Mouse (Mus musculus) hindbrain, embryonic 16.5 days (tissue): ENCODE measurements at regions not wholly inside any gene's neighbourhood (a gene's known extent, or its start where the extent isn't known, plus 50 kb on each side); places are given as distances from the start of the nearest gene placed in this dataset.
A peak's percentile ranks its signal among the peaks of the same experiment; 100 is the strongest.

Source experiments
- ATAC-seq: fragments of 200-750 bp; cut with Nextera tagmentation; 2 replicates; pipeline ENCODE4 v1.8.0; 2017; ENCODE audit warnings: moderate TSS enrichment, moderate library complexity
- H3K27ac ChIP-seq: fragments of 300-500 bp; sonication (generic); 2 replicates; pipeline ENCODE4 v1.5.1; 2014; ENCODE audit warnings: low read depth, mild to moderate bottlenecking, control low read depth, low read length, moderate library complexity
- H3K27me3 ChIP-seq: fragments of 300-500 bp; sonication (generic); replicated peaks from 2 replicates; pipeline ENCODE4 v1.6.1; 2014; ENCODE audit warnings: low read length; ENCODE audit not compliant: control insufficient read depth, insufficient read depth
- H3K36me3 ChIP-seq: fragments of 300-500 bp; sonication (generic); 2 replicates; pipeline ENCODE4 v1.6.1; 2014; ENCODE audit warnings: mild to moderate bottlenecking, low read length, moderate library complexity, mixed read lengths; ENCODE audit not compliant: control insufficient read depth, insufficient read depth
- H3K4me1 ChIP-seq: fragments of 300-500 bp; sonication (generic); 2 replicates; pipeline ENCODE4 v1.6.1; 2014; ENCODE audit warnings: low read depth, low read length; ENCODE audit not compliant: control insufficient read depth, insufficient read depth
- H3K4me2 ChIP-seq: fragments of 300-500 bp; sonication (generic); 2 replicates; pipeline ENCODE4 v1.6.1; 2014; ENCODE audit warnings: mild to moderate bottlenecking, low read length, control low read depth, moderate library complexity
- H3K4me3 ChIP-seq: fragments of 300-500 bp; sonication (generic); 2 replicates; pipeline ENCODE4 v1.5.1; 2014; ENCODE audit warnings: mild to moderate bottlenecking, low read length, control low read depth, moderate library complexity
- H3K9ac ChIP-seq: fragments of 300-500 bp; sonication (generic); 2 replicates; pipeline ENCODE4 v1.6.1; 2014; ENCODE audit warnings: low read depth, mild to moderate bottlenecking, control low read depth, low read length, moderate library complexity
- H3K9me3 ChIP-seq: fragments of 300-500 bp; sonication (generic); 2 replicates; pipeline ENCODE4 v1.6.1; 2014; ENCODE audit warnings: mild to moderate bottlenecking, low read length, moderate library complexity; ENCODE audit not compliant: control insufficient read depth
- WGBS: fragments of 180-500 bp; shearing (Covaris S2); extraction: QIAGEN DNeasy Blood & Tissue Kit; methylation state at CpG from one replicate; pipeline ENCODE4 v1.1.7; 2014; 5-methylcytosine and 5-hydroxymethylcytosine counted together

DNA sequence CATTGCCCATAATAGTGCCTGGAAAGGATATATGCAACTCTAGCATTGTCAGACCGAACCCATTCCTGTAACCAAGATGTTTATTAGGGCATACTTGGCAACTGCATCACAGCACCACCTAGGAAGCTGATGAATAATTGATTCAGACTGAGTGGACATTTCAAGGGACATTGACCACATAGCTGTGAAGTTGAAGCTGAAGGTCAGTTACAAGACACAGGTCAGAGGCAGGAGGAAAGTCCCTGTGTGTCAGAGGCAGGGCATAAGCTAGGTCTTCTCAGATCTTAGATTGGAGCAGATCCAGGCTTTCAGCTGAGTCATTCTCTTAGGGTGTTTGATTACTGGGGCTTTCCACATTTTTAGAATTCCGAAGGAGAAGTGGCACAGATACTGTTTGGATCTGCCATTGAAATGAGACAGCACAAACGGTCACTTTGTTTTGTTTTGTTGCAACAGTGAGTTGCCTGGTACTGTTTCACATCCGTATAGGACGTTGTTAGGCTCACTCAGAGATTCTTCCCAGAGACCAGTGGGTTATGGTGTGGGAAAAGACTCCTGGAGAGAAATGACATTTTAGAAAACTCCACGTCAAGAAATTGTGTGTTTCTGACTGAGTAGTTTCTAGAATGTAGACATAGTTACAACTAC lies 2055.2 kb upstream of the 5930422O12Rik start:
- H3K4me3 ChIP-seq, result no peak overlapping the region
- no peak overlapping the region for H3K9ac ChIP-seq
- WGBS, result 81% methylated on average over 6 of the region's 6 CpGs
- no peaks in the 10 kb centered on the region for H3K4me1 ChIP-seq
- no peaks in the 10 kb centered on the region for H3K9me3 ChIP-seq
- no peaks in the 10 kb centered on the region for H3K36me3 ChIP-seq
- no peaks in the 10 kb centered on the region for H3K27me3 ChIP-seq
- no peak for ATAC-seq
- no peak overlapping the region for H3K27ac ChIP-seq
- no peak overlapping the region for H3K4me2 ChIP-seq

DNA sequence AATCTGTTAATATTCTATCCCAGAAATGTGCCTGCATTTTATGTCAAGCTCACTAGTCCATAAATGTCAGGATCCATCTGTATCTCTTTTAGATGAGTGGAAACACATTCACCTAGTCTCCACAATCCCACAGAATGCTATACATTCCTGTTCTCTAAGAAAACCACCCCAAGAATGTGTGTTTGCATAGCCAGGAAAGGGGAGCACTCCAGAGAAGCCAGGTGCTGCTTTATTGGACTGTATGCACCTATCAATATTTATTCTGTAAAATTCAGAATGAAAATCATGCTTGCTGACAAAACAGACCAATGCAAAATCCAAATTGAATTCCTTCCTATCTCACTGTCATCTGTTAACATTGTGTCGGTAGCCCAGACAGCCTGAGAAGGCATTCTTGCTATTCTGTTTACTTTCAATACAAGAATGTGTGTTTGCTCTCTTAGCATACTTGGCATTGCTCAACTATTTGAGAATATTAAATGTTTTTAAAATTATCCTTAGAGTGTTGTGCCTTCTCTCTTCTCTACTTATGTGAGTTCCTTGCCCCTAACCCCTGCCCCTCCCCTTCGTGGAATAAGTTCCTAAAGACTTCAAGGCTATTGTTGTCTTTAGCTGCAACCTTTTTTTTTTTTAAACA lies 2050.7 kb upstream of the 5930422O12Rik start:
- no peaks in the 10 kb centered on the region for H3K4me1 ChIP-seq
- no peaks in the 10 kb centered on the region for H3K9me3 ChIP-seq
- WGBS, result 68% methylated on average over 2 of the region's 2 CpGs
- no peaks in the 10 kb centered on the region for H3K27me3 ChIP-seq
- no peak overlapping the region for H3K4me3 ChIP-seq
- no peak overlapping the region for H3K9ac ChIP-seq
- H3K36me3 ChIP-seq, result no peaks in the 10 kb centered on the region
- no peak overlapping the region for H3K27ac ChIP-seq
- no peak overlapping the region for H3K4me2 ChIP-seq
- ATAC-seq, result no peak

DNA sequence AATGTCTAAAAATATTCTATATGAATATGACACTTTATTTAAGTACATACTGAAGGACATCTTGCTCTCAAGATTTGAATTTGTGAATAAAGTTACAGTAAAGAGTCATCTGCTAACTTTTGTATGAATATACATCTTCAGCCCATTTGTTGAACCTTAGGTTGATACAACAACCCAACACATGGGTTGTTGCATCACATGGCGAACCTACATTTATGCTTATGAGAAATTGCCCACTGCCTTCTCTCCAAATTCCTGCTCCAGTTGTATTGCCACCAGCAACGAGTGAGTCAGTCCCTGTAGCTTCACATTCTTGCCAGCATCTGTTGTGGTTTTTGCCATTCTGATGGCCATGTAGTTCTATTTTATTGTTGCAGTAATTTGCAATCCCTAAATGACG lies 2023.7 kb upstream of the 5930422O12Rik start:
- H3K4me1 ChIP-seq, result no peaks in the 10 kb centered on the region
- H3K4me3 ChIP-seq, result no peak overlapping the region
- no peak for ATAC-seq
- H3K9me3 ChIP-seq, result no peaks in the 10 kb centered on the region
- H3K9ac ChIP-seq, result no peak overlapping the region
- no peak overlapping the region for H3K27ac ChIP-seq
- no peaks in the 10 kb centered on the region for H3K27me3 ChIP-seq
- H3K4me2 ChIP-seq, result no peak overlapping the region
- no peaks in the 10 kb centered on the region for H3K36me3 ChIP-seq
- 83% methylated on average over 3 of the region's 3 CpGs for WGBS

DNA sequence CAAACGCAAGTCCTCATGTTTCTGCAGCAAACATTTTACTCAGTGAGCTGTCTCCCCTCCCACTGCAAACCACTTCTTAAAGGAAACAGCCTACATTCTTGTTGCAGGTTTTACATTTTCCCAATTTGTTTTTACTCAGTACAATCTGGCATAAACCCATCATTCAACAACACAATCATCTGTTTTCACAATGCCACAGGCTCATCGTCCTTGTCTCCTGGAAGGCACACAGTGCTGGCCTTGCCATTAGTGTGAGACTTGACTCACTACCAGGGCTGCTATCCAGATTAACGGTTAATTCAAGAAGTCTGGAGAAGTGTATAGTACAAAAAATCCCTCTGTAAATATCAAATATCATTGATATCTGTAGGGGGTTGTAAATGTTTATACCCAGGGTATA lies 2006.3 kb upstream of the 5930422O12Rik start:
- no peak overlapping the region for H3K27ac ChIP-seq
- no peak overlapping the region for H3K9ac ChIP-seq

DNA sequence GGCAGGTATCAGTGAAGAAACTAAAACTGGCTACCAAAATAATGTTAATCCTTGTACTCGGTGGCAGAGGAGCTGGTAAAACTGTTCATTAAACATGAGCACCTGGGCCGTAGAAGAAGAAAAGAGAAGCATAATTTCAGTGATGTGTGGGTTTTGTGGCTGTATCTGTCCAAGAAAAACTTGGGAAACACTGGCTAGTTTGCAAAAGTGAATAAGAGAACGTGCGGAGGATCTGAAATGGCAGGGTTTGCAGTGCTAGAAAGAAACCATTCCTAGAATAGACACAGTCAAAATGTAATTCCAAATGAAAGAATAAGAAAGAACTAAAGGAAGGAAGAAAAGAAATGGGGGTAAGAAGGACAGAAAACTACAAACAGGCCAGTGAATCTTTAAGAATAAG lies 2000.8 kb upstream of the 5930422O12Rik start:
- ATAC-seq, result no peak
- H3K4me2 ChIP-seq, result no peak overlapping the region
- no peaks in the 10 kb centered on the region for H3K9me3 ChIP-seq
- no peaks in the 10 kb centered on the region for H3K4me1 ChIP-seq
- no peak overlapping the region for H3K27ac ChIP-seq
- no peaks in the 10 kb centered on the region for H3K36me3 ChIP-seq
- no peaks in the 10 kb centered on the region for H3K27me3 ChIP-seq
- 91% methylated on average over 4 of the region's 4 CpGs for WGBS
- H3K9ac ChIP-seq, result no peak overlapping the region
- H3K4me3 ChIP-seq, result no peak overlapping the region

More for the DNA sequence above, 2006.3 kb upstream of the 5930422O12Rik start:
- Histone ChIP-seq H3K36me3 (no peaks in the 10 kb centered on the region), H3K4me1 (no peaks in the 10 kb centered on the region), H3K27me3 (no peaks in the 10 kb centered on the region), H3K4me3 (no peak overlapping the region), H3K4me2 (no peak overlapping the region), H3K9me3 (no peaks in the 10 kb centered on the region)
- no peak for ATAC-seq
- WGBS, result 72% methylated on average over 3 of the region's 3 CpGs

DNA sequence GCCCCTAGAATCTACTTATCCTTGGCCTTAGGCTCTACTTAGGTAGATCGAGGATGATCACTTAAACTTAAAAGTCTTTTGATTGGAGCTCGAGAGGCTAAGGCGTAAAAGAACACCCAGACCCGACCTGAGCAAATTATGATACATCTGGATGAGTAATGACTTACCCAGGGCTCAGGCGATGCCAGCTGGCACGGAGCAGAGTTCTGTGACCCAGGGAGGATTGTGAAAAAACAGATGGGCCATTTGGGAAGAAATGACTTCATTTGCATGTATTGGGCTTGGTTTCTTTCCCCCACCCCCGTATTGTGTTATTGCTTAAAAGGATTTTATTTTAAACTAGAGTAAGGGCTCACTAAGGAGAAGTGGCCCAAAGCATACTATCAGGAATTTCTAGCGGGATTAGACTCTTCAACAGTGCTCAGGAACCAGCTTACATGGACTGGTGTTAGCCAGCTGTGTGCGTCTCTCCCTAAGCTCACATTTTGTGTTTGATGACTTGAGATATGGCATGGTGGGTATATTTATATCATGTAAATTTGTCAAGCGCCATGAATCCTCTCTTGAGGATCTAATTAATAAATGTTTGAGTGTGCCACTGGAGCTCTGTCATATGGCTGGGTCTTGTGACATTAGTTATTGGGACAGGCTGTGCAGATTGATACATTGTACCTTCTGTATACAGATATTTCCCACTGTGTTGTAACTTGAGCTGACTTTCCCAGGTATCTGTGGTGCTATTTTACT lies 1991.9 kb upstream of the 5930422O12Rik start:
- H3K4me1 ChIP-seq, result no peaks in the 10 kb centered on the region
- WGBS, result 56% methylated on average over 10 of the region's 10 CpGs
- no peaks in the 10 kb centered on the region for H3K9me3 ChIP-seq
- peak; percentile 58; the same call in 1 of the 2 replicates for ATAC-seq
- H3K27ac ChIP-seq, result no peak overlapping the region
- H3K36me3 ChIP-seq, result no peaks in the 10 kb centered on the region
- no peak overlapping the region for H3K4me3 ChIP-seq
- no peaks in the 10 kb centered on the region for H3K27me3 ChIP-seq
- no peak overlapping the region for H3K9ac ChIP-seq
- H3K4me2 ChIP-seq, result no peak overlapping the region

DNA sequence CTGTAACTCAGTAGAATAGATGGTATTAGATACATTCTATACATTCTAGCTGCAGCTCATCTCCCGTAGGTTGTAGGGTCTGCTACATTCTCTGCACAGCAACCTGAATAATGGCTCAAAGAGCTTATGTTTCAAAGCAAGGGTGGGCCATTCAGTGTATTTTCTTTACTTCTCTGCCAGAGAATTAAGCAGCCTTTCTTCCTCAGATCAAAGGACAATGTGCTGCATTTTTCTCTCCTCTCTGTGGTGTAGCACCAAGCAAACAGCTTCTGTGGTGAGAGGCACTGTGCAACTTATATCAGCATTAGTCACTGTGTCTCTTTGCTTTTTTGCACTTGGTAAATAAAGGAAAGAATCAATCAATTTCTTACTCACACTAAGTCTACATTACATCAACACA lies 1983.7 kb upstream of the 5930422O12Rik start:
- Histone ChIP-seq H3K4me2 (no peak overlapping the region), H3K4me3 (no peak overlapping the region), H3K9ac (no peak overlapping the region), H3K27me3 (no peaks in the 10 kb centered on the region), H3K9me3 (no peaks in the 10 kb centered on the region), H3K36me3 (no peaks in the 10 kb centered on the region), H3K27ac (no peak overlapping the region), H3K4me1 (no peaks in the 10 kb centered on the region)
- 23% methylated on average over 1 of the region's 1 CpGs for WGBS
- no peak for ATAC-seq

DNA sequence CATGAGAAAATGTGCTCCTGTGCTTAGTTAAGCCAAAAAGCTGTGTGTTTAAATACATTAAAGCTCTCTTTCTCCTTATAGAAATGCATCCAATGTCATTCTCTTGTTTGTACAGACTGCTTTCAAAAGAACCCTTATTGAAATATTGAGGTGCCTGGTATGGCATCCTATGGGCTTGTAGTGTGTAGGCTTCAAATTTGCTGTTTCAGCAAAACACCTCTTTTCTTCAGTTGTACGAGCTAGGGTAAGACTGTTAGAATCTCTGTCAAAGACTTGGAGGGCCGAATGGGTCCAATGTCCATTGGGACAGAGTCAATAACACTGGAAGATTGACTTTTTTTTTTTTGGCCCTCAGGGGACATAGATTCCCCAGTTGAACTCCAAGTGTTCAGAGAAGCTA lies 1980.5 kb upstream of the 5930422O12Rik start:
- WGBS, result 89% methylated on average over 2 of the region's 2 CpGs
- Histone ChIP-seq H3K4me3 (no peak overlapping the region), H3K9me3 (no peaks in the 10 kb centered on the region), H3K4me2 (no peak overlapping the region), H3K36me3 (no peaks in the 10 kb centered on the region), H3K27ac (no peak overlapping the region; the same call in 1 of the 2 replicates), H3K4me1 (no peaks in the 10 kb centered on the region), H3K27me3 (no peaks in the 10 kb centered on the region), H3K9ac (no peak overlapping the region)
- no peak for ATAC-seq

DNA sequence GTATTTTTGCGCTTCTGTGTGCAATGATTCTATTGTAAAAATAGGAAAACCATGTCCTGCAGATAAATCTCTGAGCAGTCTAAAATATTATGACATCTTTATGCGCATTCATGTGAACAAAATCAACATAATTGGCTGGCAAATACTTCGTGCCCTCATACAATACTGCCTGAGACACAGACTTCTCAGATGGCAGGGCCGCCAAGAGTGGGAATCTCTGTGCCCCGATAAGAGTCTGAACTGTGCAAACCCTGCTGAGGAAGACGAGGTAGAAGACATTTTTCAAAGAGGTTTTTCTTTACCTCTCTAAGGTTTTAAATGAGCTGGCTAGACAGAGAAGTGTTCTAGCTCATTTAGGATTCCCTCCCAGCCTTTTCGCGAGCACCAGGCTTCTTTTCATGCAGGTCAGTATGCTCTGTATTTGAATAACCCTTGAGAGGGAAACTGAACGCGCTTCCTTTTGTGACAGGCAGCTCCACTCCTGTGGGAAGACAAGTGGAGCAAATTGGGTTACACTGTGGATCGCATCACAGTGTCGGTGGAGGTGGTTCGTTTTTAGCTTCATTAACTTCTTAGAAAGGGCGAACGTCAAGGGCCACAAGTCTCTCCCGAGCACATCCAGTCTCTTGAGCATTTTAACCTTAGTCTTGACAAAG lies 1973.6 kb upstream of the 5930422O12Rik start:
- ATAC-seq, result peak; percentile 30; the same call in 1 of the 2 replicates
- WGBS, result 26% methylated on average over 16 of the region's 16 CpGs
- peak overlapping the region; percentile 34 for H3K4me2 ChIP-seq

More for the DNA sequence above, 1973.6 kb upstream of the 5930422O12Rik start:
- Histone ChIP-seq H3K9ac (no peak overlapping the region), H3K9me3 (no peaks in the 10 kb centered on the region), H3K36me3 (no peaks in the 10 kb centered on the region), H3K27me3 (no peaks in the 10 kb centered on the region), H3K4me3 (no peak overlapping the region), H3K4me1 (no peaks in the 10 kb centered on the region), H3K27ac (no peak overlapping the region)
